Mouse (Mus musculus) stomach, embryonic 14.5 days (tissue): ENCODE data around the gene Slk. TPM values are rescaled to one million over a fixed set of nuclear protein-coding genes. Genes with fewer than 3 reads are reported as not detected.
A peak's percentile ranks its signal among the peaks of the same experiment; 100 is the strongest.

ENCODE experiments used
- ATAC-seq: fragments of 200-750 bp; cut with Nextera tagmentation; 2 replicates; pipeline ENCODE4 v1.8.0; 2017; ENCODE audit warnings: low read depth, moderate TSS enrichment; ENCODE audit not compliant: insufficient number of reproducible peaks, insufficient read depth, low FRiP score
- H3K27ac ChIP-seq: fragments of 300-500 bp; sonication (generic); 2 replicates; pipeline ENCODE4 v1.5.1; 2014; ENCODE audit warnings: mild to moderate bottlenecking, low read length, moderate library complexity, mixed read lengths
- H3K27me3 ChIP-seq: fragments of 300-500 bp; sonication (generic); 2 replicates; pipeline ENCODE4 v1.6.1; 2014; ENCODE audit warnings: low read length, control low read depth, mixed read lengths; ENCODE audit not compliant: control insufficient read depth, insufficient read depth
- H3K36me3 ChIP-seq: fragments of 300-500 bp; sonication (generic); 2 replicates; pipeline ENCODE4 v1.6.1; 2014; ENCODE audit warnings: mild to moderate bottlenecking, control low read depth, low read length, moderate library complexity, mixed read lengths; ENCODE audit not compliant: control insufficient read depth, insufficient read depth
- H3K4me1 ChIP-seq: fragments of 300-500 bp; sonication (generic); 2 replicates; pipeline ENCODE4 v1.6.1; 2014; ENCODE audit warnings: low read length, control low read depth, mixed read lengths; ENCODE audit not compliant: control insufficient read depth, insufficient read depth
- H3K4me2 ChIP-seq: fragments of 300-500 bp; sonication (generic); replicated peaks from 2 replicates; pipeline ENCODE4 v1.6.1; 2014; ENCODE audit warnings: low read depth, low read length, control low read depth
- H3K4me3 ChIP-seq: fragments of 300-500 bp; sonication (generic); 2 replicates; pipeline ENCODE4 v1.5.1; 2014; ENCODE audit warnings: low read depth, low read length, control low read depth
- H3K9ac ChIP-seq: fragments of 300-500 bp; sonication (generic); replicated peaks from 2 replicates; pipeline ENCODE4 v1.6.1; 2014; ENCODE audit warnings: low read depth, mild to moderate bottlenecking, control low read depth, low read length, moderate library complexity, mixed read lengths
- H3K9me3 ChIP-seq: fragments of 300-500 bp; sonication (generic); 2 replicates; pipeline ENCODE4 v1.6.1; 2016; ENCODE audit warnings: low read depth, low read length, control low read depth; ENCODE audit not compliant: control insufficient read depth
- WGBS: fragments of 180-500 bp; shearing (Covaris S2); extraction: QIAGEN DNeasy Blood & Tissue Kit; methylation state at CpG from one replicate; pipeline ENCODE4 v1.1.7; 2014; 5-methylcytosine and 5-hydroxymethylcytosine counted together
- polyA plus RNA-seq: library from polyadenylated mRNA; unstranded; fragments of >200 nt; fragmentation: Nextera tagmentation; extraction: Ambion mirVana; gene quantifications from 2 replicates; pipeline ENCODE4 v1.2.1, GENCODE M21; 2014

Slk gene
- polyA plus RNA-seq, 1 experiment from 2014 or later = 37.8 TPM

DNA sequence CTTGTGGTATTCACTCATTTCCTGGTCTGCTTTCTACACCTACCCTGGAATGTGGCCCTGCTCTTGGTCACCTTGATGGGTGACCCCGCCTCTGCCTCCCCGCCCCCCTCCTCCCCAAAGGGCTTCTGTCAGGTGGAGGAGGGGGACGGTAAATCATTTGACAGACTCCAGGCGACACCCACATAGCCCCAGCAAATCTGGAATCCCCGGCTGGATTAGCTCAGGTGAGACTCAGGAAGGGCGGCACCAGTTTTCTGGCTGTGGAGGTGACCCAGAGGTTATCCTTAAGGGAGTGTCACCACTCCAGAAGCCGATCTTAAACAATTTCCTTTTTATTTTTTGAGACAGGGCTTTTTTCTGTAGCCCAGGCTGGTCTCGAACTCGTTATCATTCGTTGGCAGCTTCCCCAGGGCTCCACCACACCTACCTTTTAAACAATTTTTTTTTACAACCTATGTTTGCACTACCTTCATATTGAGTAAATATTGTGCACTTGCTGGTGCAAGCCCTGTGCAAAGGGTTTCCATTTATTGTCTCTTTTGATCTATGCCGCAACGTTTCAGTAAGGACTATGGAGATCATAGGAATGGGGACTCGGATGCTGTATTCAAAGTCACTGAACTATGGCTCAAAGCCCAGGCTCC, 775 bp upstream of the Slk start:
- Histone ChIP-seq H3K4me3 (peak overlapping the region; percentile 69), H3K9ac (0 out of 2 replicates have a peak overlapping the region, but pooled peaks have one; percentile 92), H3K4me2 (peak overlapping the region; percentile 72), H3K27me3 (no peaks in the 10 kb centered on the region), H3K36me3 (no peaks in the 10 kb centered on the region), H3K4me1 (peaks cover 6% of the 10 kb centered on the region; the same call in 1 of the 2 replicates), H3K9me3 (no peaks in the 10 kb centered on the region), H3K27ac (peak overlapping the region; percentile 92)
- 11% methylated on average over 13 of the region's 13 CpGs for WGBS
- ATAC-seq = peak; percentile 78

DNA sequence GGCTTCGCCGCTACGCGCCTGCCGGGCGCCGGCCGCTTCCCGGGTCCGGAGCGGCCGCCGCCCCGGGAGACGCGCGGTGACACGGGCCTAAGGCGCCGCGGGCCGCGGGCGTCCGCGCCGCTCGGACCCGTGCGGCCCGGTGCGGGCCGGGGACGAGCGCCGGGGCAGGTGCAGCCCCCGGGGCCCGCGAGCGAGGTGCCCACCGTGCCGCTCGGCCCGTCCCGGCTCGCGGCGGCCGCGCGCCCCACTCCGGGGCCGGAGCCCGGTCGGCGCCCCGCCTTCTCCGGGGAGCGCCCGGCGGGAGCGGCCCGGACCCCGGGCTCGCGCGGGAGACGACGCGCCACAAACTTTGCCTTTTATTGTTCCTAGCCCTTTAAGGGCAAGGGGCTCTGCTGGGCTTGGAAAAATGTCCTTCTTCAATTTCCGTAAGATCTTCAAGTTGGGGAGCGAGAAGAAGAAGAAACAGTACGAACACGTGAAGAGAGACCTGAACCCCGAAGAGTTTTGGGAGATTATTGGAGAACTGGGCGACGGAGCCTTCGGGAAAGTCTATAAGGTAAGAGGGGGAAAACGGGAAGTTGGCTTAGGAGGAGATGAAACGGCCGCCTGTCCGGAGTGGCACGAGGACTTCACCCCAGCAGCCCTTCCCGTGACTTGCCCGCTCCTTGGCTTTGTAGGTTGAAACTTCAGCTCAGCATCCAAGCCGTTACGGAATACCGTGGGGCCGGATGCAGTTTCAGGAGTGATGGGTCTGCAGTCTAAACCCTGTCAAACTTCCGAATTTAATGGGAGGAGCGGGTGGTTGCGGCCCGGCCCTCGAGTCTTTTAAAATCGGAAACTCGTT, 532 bp downstream of the Slk start:
- Histone ChIP-seq H3K27ac (peak overlapping the region; percentile 92), H3K27me3 (no peaks in the 10 kb centered on the region), H3K9ac (peak overlapping the region; percentile 92), H3K4me1 (peaks cover 6% of the 10 kb centered on the region; the same call in 1 of the 2 replicates), H3K9me3 (no peaks in the 10 kb centered on the region), H3K4me3 (peak overlapping the region; percentile 69), H3K36me3 (no peaks in the 10 kb centered on the region), H3K4me2 (peak overlapping the region; percentile 72)
- ATAC-seq = peak; percentile 11; the same call in 1 of the 2 replicates
- WGBS = under 1% methylated on average over 62 of the region's 96 CpGs

DNA sequence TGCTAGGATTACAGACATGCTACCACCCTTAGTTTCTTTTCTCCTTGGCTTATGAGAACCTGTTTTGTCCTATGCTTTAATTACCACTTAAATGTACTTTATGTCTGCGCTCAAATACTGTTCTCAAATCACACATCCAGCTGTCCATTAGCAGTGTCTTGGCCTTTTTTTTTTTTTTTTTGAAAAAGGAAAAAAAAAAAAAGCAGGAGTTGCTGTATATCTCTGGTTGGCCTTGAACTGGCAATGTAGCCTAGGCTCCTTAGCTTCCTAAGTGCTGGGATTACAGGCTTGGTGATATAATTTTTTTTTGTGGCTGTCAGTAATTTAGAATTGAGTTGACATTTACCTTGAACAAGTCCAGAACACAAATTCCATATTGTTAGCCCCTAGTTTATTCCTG, 6.3 kb downstream of the Slk start:
- Histone ChIP-seq H3K4me3 (no peak overlapping the region), H3K9me3 (no peaks in the 10 kb centered on the region), H3K4me2 (no peak overlapping the region), H3K4me1 (peaks cover 19% of the 10 kb centered on the region), H3K9ac (no peak overlapping the region), H3K27ac (no peak overlapping the region), H3K27me3 (no peaks in the 10 kb centered on the region), H3K36me3 (no peaks in the 10 kb centered on the region)
- 85% methylated on average over 1 of the region's 1 CpGs for WGBS
- ATAC-seq = no peak

DNA sequence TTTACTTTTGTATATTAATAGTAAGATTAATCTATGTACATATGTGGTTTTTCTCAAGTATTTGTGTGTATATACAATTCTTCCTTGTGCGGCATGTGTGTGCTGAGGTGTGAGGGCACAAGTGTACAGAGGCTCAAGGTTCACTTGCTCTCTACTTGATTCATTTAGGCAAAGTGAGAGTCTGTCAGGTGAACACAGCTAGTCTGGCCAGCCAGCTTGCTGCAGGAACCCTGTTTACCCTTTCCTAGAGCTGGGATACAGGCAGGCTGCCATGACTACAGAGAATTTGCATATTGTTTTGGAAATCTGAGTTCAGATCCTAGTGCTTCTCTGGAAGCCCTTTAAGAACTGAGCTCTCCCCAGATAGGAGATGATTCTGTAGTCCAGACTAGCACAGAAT, 7.5 kb downstream of the Slk start:
- Histone ChIP-seq H3K9me3 (no peaks in the 10 kb centered on the region), H3K4me2 (no peak overlapping the region), H3K27me3 (no peaks in the 10 kb centered on the region), H3K36me3 (no peaks in the 10 kb centered on the region), H3K27ac (no peak overlapping the region), H3K4me1 (peaks cover 13% of the 10 kb centered on the region), H3K4me3 (no peak overlapping the region), H3K9ac (no peak overlapping the region)
- 54% methylated on average over 1 of the region's 1 CpGs for WGBS
- ATAC-seq = no peak

- 66% methylated on average over 3 of the region's 3 CpGs for WGBS
- Histone ChIP-seq H3K4me1 (no peaks in the 10 kb centered on the region), H3K27me3 (no peaks in the 10 kb centered on the region), H3K4me2 (no peak overlapping the region), H3K9me3 (no peaks in the 10 kb centered on the region), H3K36me3 (peaks cover 4% of the 10 kb centered on the region; the same call in 1 of the 2 replicates), H3K27ac (no peak overlapping the region), H3K9ac (no peak overlapping the region), H3K4me3 (no peak overlapping the region)
- no peak for ATAC-seq
Observed at GRCm38 (mm10) chr19:47608513-47608912, 29.0 kb downstream of the Slk start.

DNA sequence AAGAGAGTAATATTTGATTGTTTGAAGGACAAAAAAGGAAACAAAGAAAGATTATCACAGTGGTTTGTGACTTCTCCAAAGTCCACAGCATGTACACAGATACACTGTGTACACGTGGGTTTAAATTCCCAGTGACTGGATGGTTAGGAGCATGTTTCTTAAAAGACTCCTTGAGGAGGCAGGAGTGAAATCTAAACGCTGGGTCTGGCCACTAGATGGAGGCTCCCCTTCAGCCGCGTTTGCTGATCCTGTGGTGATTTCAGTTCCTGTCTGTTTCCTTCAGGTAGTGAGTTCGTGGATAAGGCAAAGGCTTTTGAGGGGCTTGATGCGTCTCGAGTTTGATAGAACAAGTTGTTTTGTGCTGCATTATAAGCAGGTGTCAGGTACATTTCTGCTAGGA, 34.0 kb downstream of the Slk start:
- peaks cover 18% of the 10 kb centered on the region; the same call in 1 of the 2 replicates for H3K36me3 ChIP-seq

GRCm38 (mm10) chr19:47621478-47621877, 42.0 kb downstream of the Slk start:
- no peak overlapping the region for H3K4me3 ChIP-seq

More for the DNA sequence above, 34.0 kb downstream of the Slk start:
- Histone ChIP-seq H3K4me1 (no peaks in the 10 kb centered on the region), H3K4me2 (no peak overlapping the region), H3K4me3 (no peak overlapping the region), H3K9ac (no peak overlapping the region), H3K9me3 (no peaks in the 10 kb centered on the region), H3K27ac (no peak overlapping the region), H3K27me3 (no peaks in the 10 kb centered on the region)
- WGBS = 59% methylated on average over 7 of the region's 7 CpGs
- ATAC-seq = no peak

DNA sequence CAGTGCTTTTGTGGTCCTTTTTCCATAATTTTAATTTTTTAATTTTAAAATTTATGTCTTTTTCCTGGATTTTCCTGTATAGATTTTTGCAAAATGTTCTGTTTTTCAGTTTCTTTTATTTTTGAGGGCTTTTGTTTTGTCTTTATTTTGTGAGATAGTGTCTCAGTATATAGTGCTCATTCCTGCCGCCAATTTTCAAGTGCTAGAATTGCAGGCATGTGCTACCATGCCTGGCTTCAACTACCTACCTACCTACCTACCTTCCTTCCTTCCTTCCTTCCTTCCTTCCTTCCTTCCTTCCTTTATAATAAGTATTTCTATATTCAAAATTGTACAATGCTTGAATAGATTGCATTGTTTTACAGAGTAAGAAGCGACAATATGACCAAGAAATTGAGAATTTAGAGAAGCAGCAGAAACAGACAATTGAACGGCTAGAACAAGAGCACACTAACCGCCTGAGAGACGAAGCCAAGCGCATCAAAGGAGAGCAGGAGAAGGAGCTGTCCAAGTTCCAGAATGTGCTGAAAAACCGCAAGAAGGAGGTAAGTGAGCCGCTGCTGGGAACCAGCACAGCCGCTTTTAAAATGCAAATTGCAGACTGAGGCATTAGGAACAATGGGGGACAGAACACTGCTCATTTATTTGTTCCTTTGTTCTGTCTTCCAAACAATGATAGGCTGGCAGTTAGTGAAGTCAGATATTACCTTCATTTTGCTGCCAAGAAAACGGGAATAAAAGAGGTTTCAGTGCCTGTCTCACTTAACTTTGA, 45.6 kb downstream of the Slk start:
- WGBS = 67% methylated on average over 10 of the region's 10 CpGs
- Histone ChIP-seq H3K27ac (no peak overlapping the region), H3K4me3 (no peak overlapping the region), H3K9me3 (no peaks in the 10 kb centered on the region), H3K27me3 (no peaks in the 10 kb centered on the region), H3K4me2 (no peak overlapping the region), H3K4me1 (no peaks in the 10 kb centered on the region), H3K9ac (no peak overlapping the region), H3K36me3 (peaks cover 57% of the 10 kb centered on the region)
- no peak for ATAC-seq

More at GRCm38 (mm10) chr19:47621478-47621877, 42.0 kb downstream of the Slk start:
- peaks cover 50% of the 10 kb centered on the region for H3K36me3 ChIP-seq
- H3K9ac ChIP-seq = no peak overlapping the region
- H3K4me2 ChIP-seq = no peak overlapping the region
- H3K9me3 ChIP-seq = no peaks in the 10 kb centered on the region
- 80% methylated on average over 8 of the region's 8 CpGs for WGBS
- no peak overlapping the region for H3K27ac ChIP-seq
- H3K27me3 ChIP-seq = no peaks in the 10 kb centered on the region
- no peak for ATAC-seq
- no peaks in the 10 kb centered on the region for H3K4me1 ChIP-seq
